Mouse (Mus musculus) left cerebral cortex, adult 9 months (tissue): ENCODE results near the gene Mroh2a.

Experiments used
- DNase-seq, 2 experiments: peaks; one replicate each; pipeline ENCODE4 v3.0.0; 2022; ENCODE audit warnings: low spot score in 2 of 2

Mroh2a gene

GRCm38 (mm10) chr1:88291409-88292005, 64.7 kb downstream of the Mroh2a start:
- DNase-seq: no peak

DNA sequence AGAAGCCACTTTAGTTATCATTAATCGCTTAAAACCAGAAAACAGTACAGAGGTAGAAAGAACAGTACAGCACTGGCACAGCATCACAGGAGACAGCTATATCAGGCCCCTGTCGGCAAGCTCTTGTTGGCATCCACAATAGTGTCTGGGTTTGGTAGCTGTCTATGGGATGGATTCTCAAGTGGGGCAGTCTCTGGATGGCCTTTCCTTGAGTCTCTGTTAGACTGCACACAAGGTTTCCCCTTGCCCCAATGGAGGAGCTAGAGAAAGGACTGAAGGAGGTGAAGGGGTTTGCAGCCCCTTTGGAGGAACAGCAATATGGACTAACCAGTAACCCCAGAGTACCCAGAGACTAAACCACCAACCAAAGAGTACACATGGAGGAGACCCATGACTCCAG, 65.3 kb downstream of the Mroh2a start:
- DNase-seq: no peak

GRCm38 (mm10) chr1:88294650-88295049, 67.9 kb downstream of the Mroh2a start:
- DNase-seq: no peak

DNA sequence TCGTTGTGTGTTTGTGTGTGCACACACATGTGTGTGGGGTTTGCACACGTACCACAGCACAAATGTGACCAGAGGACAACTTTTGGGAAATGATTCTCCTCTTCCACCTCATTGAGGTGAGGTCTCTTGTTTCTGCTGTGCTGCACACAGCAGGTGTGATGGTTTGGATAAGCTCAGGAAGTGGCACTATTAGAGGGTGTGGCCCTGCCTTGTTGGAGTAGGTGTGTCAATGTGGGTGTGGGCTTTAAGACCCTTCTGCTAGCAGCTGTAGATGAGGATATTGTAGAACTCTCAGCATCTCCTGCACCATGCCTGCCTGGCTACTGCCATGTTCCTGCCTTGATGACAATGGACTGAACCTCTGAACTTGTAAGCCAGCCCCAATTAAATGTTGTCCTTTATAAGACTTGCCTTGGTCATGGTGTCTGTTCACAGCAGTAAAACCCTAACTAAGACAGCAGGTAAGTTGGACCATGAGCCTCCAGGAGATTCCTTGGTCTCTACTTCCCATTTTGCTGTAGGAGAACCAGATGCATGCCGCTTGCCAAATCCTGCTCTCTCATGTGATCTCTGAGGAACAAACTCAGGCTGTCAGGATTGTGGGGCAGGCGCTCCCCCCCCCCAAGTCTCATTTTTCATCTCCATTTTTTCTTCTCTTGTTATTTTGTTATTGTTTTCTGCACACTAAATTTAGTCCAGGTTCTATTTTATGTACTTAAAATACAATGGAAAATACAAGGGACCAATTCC, 69.6 kb downstream of the Mroh2a start:
- DNase-seq: no peak

DNA sequence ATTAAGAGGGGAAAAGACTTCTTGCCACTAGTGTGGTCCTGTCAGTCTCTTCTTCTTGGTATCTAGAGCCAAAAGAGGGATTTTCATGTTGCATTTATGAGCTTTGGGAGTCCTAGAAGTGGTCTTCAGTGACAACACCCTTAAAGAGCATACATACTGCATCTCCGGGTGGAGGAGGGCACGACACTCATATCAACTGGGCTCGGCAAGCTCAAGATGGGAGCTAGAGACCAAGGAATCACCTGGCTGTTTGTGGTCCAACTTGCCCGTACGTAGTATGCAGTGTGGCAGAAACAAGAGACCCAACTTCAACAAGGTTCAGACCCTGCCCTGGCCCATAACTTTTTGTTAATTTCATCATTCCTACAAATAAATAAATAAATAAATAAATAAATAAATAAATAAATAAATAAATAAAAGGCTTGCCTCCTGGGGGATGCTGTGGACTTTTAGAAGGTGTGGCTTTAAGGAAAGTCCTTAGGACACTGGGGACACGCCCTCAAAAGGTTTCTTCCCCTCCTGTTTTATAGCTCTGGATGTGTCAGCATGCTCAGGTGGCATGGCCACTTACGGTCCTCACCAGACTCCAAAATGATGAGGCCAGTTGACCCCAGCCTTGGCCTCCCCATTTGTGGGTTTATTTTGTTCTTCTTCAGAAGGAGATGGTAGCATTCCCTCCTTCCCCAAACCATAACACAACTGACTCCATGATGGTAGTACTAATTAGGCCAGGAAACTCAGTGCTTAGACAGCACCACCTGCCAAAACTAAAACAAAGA, 70.9 kb downstream of the Mroh2a start:
- DNase-seq: no peak

DNA sequence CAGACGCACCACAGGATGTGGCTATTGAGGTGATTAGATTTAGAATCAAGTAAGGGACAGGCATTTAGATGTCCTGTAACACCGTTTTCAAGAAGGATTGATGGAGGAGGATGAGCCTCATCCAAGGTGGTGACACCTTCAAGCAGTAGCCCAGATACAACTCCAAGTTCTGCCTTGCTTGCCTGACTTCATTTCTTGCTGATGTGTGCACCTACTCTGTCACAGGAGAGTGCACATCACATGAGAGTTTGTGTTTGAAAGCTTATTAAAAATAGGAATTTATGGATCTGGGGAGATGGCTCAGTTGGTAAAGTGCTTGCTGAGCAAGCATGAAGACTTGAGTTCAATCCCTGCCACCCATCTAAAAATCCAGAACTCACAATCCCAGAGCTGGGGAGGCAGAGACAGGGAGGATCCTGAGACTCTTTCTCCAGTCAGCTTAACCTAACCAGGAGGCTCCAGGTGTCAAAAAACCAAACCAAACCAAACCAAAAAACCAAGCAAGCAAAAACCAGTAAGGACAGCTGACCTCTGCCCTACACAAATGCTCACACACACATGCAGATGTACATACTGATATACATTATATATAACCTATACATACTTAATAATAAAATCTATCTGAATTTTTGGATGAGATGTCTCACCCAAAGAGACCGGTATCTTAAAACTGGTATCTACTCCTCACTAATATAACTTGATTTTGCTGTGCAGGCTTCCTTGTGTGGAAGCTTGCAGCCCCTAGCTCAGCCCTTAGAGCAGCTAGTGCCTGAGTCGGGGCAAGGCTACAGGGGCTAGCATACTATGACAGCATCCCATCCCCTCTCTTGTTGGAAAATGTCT, 72.1 kb downstream of the Mroh2a start:
- DNase-seq: no peak

DNA sequence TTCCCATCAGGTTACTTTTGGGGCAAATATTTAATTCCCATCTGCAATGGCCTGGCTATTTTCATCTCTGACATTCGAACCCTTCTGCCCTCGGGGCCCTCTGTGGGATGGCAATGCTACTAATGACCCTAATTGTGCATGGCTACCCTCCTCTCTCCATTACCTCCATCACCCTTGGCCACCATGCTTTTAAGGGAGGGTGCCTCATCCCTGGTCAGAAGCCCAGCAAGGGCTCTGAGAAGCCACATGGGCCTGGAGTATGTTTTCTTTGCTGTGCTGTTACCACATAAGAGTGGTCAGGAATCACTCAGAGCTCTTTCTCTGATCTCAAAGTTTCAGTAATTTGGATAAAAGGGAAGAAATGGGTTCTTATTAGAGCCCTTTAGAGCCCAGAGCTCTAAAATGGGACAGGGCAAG, 72.8 kb downstream of the Mroh2a start:
- no peak for DNase-seq

DNA sequence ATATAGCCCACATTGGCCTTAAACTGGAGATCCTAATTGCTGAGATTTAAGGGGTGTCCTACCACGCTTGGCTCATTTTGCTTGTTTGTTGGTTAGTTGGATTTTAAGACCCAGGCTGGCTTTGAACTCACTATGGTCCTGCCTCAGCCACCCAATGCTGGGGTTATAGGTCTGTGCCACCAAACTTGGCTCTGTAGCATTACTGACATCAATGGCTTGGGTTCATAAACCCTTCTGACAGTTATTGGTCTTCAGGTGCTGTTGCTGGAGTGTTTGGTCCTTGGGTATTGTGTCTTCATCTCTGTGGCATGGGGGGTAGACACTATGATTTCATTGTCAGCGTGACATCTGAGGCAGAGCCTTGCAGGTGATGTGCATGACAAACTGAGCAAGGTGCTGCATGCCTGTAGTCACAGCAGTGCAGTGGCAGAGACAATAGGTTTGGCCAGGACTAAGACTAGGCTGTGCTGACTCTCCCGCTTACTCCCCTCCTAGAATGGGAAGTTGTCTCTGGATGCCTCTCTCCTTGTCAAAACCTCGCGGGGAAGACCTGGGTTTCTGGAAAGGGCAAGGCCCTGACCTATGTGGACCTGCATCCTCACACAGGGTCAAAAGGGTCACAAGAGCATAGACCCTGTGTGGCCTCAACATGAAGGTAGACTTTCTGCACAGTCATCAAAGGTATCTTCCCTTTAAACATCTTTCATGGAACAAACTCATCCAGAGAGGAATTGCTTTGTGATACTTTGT, 73.7 kb downstream of the Mroh2a start:
- DNase-seq: no peak

DNA sequence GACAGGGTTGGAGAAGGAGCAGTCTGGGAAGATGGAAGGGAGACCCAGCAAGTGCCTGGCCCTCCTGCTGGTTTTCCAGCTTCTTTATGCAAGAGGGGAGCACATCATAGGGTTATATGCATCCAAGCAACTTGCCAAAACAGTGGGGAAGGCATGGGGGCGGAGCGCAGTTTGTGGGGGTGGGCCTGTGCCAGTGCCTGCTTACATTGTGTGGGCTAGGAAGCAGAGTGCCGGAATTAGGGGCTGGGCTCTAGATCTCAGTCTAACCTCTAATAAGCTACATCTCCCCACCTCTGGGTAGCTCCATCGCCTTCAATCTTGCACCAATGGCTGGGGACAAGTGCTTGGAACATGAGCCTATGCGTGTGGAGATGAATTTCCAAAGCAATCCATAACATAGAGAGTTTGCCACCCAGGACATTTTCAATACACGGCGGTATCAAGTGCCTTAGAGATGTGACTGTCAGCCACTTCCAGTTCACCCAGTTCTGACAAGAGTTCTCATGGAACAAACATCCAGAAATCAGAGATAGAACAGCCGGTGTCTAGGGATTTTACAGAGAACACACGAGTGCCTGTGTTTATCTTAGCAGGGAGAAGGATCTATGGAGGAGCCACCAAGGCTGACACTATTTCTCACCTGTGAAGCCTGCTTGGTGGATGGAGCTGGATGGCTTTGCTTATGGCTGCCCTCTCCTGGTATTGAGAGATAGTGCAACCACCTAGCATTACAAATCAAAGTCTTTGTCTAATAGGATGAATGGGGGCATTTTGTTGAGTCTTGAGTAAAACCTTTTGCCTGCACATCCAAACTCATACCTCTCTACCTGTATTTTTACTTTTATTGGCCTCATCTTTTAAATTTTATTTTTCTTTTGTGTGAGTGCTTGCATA, 74.6 kb downstream of the Mroh2a start:
- DNase-seq: no peak

GRCm38 (mm10) chr1:88302057-88302740, 75.4 kb downstream of the Mroh2a start:
- no peak for DNase-seq

DNA sequence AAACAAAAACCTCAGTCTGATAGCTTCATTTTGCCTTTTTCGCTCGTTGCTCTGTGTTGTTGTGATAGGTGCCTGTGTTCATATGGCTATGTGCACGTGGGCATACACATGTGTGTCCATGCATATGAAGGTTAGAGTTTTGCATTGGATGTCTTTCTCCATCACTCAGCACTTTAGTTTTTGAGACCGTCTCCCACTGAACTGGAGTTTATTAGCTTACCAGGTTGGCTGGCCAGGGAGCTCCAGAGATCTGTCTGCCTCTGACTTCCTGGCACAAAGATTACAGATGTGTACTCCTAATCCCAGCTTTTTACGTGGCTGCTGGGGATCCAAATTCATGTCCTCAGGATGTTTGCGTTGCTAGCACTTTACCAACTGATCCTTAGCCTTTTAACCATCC, 77.0 kb downstream of the Mroh2a start:
- no peak for DNase-seq

DNA sequence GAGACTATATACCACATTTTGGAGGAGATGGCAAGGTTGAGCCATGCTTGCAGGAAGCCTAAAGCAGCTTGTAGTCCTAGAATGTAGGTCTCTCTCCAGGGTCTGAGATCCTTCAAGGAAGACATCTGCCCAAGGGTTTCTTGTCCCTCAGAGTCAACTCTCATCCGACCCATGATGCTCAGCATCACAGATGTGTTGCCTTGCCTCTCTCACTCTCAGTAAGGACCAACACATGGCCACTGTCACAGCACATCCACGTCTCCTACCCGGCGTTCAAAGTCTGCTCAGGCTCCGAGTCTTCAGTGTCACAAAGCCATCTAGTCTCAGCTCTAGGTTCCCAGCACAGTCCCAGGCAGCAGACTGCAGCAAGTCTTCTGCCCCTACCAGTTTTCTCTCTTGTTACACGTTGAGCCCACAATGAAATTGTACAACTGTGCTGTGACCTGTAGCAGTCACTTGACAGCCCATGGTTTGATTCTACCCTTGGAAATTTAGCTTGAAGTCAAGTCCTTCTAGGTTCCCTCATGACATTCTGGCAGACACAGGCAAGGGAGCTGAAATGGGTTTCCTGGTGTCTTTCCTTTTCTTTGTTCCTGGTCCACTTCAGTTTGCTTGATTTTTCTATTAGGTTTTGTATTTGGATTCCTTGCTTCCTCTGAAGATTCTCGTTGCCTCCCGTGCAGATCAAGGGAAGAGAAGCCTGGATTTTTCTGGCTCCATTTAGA, 77.6 kb downstream of the Mroh2a start:
- no peak for DNase-seq

DNA sequence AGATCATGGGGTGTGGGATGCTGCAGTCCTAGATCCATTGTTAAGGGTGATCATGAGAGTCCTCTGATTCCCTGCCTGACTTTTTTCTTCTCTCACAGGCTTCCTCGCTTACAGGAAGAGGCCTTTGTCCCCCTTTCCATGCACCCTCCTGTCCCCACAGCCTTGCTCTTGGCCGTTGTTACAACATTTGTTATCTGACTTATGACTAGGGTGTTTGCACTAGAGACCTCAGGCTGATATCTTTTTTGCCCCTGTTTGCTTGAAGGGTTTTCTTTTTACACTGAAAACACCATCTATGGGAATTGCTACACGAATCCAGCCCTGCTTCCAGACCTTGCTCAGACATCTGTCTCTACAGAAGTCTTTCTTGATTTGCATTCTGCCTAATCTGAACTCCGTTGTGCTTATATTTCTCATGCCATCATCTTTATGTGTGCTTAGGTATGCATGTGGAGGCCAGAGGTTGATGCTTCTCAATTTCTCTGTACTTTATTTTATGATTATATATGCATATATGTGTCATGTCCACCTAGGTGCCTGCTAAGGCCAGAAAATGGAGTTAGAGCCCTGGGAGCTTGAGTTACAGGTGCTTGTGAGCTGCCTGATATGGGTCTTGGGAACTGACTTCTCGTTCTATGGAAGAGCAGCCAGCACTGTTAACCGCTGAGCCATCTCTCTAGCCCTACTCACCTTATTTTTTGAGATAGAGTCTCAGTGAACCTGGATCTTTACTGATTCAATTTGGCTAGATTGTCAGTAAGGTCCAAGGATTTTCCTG, 78.4 kb downstream of the Mroh2a start:
- no peak for DNase-seq

DNA sequence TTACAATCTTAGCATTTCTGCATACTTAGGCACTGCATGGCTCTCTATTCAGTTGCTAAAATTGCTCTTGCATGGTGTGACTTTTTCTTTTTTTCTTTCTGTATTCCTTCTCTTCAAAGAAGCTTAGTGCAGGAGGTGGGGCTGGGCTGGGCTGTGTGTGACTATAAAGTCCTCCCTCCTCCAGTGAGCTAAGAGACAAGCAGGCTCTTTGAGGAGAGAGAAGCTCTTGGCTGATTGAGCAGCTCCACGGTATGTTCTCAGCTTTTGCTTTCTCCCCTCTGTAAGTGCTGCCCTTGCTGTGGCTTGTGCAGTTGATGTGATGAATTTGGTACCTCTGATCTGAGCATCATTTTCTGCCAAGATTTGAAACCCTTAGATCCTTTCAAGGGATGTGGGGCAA, 79.8 kb downstream of the Mroh2a start:
- DNase-seq: no peak

- DNase-seq: no peak
Observed at GRCm38 (mm10) chr1:88307180-88307579, 80.4 kb downstream of the Mroh2a start.

- DNase-seq: no peak
Observed at GRCm38 (mm10) chr1:88309020-88309419, 82.2 kb downstream of the Mroh2a start.

DNA sequence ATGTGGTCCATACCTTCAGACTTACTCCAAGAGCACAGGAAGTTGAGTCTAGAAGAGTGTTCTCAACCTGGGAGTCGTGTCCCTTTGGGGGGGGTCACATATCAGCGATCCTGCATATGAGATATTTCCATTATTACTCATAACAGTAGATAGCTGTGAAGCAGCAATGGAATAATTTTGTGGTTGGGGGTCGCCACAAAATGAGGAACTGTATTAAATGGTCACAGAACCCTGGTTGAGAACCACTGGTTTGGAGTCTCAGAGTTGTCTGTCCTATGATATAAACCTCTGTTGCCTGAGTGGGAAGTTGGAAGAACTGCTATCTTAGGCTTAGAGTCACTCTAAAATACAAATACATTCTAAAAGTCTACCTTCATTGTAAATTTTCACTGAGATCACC, 83.1 kb downstream of the Mroh2a start:
- DNase-seq: no peak

- DNase-seq: no peak
Observed at GRCm38 (mm10) chr1:88310349-88310748, 83.6 kb downstream of the Mroh2a start.
